Mouse (Mus musculus): ENCODE measurements around the gene Abcb8. TPM values are rescaled to one million over a fixed set of nuclear protein-coding genes. Genes with fewer than 3 reads are reported as not detected.
"Not testable (repeated sequence)": the region's sequence is repeated elsewhere in the genome, so short reads cannot be mapped to it uniquely, and the experiment has no call there.

Gene Abcb8
- total RNA-seq, 2 experiments from 2014 or later, result 3.3 to 13.9 TPM

DNA sequence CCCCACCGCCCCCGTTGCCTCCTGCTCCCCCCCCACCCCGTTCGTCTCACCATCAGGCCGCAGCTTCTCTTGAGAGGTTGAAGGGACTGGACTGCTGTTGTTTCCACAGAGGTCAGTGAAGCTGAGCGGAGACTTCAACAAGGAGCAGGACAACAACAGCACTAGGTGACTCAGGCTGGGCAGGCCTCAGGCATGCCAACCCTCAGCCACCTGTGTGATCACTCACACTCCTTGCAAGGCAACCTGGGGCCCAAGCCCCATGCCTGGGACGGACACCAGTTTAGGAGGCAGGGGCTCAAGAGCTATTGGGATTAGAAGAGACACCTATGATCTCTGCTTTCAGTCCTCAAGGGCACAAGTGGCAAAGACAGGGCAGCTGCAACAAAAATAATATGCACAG lies 1.6 kb upstream of the Abcb8 start, which contains the start of gene Atg9b:
Gene Atg9b, minus strand, starts transcription at position 280 of the 400 bp plus-strand sequence.
- ATAC-seq (ENCODE audit: poor library complexity, severe bottlenecking), result no peak

DNA sequence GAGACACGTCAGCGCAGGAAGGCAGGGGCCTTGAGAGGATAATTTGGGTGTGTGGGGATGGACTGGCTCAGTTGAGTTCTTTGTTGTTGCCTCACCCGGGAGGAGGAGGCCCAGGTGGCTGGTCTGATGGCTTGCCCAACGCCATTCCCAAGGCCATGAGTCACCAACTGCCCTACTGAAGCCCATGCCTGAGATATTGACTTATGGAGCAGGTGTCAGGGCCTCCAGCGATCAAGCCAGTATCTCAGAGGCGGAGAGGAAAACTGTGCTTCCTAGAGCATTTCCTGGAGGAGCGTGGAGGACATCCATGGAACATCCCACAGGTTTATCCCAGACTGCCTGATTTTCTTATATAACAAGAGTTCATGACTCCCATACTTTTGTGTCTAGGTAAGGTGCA lies 739 bp upstream of the Abcb8 start:
- no peak for ATAC-seq (ENCODE audit: poor library complexity, severe bottlenecking)

DNA sequence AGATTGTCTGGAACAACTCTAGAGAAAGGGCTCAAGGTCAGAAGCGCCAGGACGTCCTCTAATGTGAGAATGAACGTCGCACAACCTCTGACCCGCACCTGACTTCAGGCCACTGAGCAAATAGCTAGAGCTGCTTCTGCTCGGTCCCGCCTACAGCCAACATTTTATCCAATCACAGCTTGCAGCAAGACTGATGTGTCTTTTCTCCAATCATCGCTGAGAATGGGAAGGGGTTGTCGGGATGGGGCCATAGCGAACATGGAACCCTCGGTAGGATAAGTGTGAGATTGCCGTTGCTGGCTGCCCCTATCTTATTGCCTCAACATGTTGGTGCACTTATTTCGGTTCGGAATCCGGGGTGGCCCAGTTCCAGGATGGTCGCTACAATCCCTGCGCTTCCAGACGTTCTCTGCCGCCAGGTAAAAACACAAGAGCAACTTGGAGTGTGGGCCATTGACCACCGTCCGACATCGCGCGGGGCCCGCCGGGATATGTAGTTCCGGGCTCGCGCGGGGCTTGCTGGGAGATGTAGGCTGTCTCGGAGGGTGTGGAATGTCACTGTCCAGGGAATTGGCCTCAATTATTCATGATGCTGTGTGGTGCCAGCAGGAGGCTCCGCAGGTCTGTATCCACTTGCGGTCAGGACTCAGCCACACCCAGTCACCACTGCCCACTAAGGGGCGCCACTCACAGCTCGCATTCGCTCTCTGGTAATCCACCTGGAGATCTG lies 867 bp downstream of the Abcb8 start:
- ATAC-seq (ENCODE audit: poor library complexity, severe bottlenecking), result peak; percentile 89

DNA sequence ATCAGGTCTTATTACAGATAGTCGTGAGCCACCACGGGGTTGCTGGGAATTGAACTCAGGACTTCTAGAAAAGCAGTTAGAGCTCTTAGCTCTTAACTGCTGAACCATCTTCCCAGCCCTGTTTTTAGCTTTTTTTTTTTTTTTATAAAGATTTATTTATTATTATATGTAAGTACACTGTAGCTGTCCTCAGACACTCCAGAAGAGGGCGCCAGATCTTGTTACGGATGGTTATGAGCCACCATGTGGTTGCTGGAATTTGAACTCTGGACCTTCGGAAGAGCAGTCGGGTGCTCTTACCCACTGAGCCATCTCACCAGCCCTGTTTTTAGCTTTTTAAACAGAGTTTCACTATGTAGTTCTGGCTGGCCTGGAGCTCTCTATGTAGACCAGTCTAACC lies 2.8 kb downstream of the Abcb8 start:
- ATAC-seq (ENCODE audit: poor library complexity, severe bottlenecking), result not testable (repeated sequence)

DNA sequence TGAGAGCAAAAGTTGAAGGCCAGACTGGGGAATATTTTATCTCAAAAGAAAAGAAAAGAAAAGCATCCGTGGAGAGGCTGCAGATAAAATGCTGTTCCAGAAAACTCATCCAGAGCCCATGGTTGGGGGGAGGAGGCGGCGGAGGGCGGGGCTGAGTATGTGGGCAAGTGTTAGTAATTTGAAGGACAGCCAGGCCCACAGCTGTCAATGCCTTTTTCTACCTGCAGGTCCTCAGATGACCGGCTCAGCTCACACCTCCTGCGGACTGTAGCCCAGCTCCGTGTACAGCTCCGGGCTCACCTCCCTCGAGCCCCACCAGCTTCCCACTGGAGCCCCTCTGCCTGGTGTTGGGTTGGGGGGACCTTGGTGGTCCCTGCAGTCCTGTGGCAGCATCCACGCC lies 6.2 kb downstream of the Abcb8 start:
- ATAC-seq (ENCODE audit: poor library complexity, severe bottlenecking), result no peak

DNA sequence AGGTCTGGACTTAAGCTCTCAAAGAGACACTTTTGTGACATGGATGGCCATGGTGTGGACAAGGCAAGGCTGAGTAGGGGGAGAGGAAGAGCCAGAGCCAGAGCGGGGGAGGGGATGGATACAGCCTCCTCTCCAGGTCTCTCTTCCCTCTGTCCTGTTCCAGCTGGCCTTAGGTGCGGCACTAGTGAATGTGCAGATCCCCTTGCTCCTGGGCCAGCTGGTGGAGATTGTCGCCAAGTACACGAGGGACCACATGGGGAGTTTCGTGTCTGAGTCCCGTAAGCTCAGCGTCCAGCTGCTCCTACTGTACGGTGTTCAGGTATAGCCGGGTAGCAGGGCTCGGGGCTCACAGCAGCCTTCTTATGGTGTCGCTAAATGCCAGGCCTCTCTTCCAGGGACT lies 6.9 kb downstream of the Abcb8 start:
- no peak for ATAC-seq (ENCODE audit: poor library complexity, severe bottlenecking)

DNA sequence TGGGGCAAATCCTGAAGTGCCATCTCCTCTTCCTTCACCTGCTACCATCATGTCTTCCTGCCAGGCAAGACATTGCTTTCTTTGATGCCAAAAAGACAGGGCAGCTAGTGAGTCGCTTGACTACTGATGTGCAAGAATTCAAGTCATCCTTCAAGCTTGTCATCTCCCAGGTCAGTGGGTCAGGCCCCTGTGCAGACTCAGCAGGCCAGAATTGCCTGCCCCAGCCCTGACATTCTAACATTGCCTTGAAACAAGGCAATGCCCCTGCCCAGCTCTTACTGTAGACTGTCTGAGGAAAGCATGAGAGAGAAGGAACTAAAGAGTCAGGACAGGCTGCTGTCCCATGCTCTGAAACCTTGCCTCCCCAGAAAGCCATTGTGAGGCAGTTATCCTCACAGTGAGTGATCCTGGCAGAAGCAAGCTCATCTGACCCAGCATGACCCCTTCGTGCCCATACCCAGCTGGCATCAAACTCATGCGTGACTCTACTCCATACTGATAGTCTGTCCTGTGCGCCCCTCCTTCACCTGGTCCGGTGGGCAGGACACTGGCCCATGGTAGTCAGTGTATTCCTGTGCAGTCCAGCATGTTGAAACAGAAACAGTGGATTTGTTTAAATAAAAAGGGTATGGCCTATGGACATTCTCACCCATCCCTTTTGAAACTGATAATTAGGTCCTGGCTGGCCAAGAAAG lies 7.6 kb downstream of the Abcb8 start:
- ATAC-seq (ENCODE audit: poor library complexity, severe bottlenecking), result no peak

DNA sequence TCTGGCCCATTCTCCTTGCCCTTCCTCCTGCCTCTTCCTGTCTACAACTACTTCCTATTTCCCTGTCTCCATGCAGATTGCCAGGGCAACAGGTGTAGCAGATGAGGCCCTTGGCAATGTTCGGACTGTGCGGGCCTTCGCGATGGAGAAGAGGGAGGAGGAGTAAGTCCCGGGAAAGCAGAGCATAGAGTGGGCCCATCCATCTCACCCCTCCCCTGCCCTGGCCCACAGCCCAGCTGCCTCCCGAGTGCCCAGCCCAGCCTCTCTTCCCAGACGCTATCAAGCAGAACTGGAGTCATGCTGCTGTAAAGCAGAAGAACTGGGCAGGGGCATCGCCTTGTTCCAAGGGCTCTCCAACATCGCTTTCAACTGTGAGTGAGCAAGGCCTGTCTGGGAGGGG lies 8.5 kb downstream of the Abcb8 start:
- ATAC-seq (ENCODE audit: poor library complexity, severe bottlenecking), result no peak

DNA sequence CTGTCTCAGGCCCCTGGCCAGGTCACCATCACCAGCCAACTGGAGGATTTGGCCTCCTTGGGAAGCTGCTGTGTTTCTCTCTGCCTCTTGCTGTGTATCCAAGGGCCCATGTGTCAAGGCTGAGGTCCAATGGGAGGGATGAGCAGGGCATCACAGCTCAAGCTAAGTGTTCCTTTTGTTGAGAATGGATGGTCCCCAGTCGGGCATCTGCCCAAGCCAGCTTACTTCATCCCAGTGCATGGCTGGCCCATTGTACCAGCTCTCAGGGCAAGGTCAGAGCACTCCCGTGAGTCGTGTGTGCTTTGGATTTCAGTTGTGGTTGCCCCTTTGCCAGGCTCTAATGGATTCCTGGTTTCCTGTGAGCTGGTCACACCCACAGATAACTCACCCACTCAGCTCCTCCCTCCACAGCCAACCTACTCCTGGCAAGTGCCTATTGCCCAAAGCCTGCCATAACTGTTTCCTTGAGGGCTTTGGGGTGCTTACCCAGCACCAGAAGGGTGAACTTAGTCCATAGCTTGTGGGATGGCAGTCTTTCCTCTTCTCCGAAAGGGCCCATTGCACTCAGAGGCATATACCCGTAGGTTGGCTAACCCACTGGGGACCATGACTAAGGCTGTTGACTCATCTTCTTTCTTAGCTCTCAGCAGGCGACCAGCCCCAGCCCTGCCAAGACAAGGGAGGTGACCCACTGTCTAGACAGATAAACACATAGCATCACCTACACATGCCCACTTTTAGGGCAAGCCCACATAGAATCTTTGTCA lies 11.3 kb downstream of the Abcb8 start:
- no peak for ATAC-seq (ENCODE audit: poor library complexity, severe bottlenecking)

DNA sequence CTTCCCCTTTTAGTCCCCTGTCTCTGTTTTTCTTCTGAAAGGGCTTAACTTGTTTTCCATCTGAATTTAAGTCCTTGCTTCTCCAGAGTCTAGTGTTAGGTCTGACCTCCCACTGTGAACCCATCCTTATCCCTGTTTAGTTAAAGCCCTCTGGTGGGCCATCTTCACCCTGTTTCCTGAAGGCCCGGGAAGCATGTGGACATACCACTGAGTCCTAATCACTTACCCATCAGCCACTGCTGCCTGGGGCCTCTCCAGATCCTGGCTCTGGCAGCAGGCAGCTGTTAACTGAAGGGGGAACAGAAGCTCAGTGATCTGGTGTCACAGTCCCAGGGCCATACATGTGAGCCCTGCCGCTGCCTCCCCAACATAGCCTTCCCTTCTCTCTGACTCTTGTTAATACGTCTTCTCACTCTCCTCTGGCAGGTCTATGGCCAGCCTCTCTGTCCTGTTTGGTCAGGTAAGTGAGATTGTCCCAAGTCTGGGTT lies 12.0 kb downstream of the Abcb8 start:
- ATAC-seq (ENCODE audit: poor library complexity, severe bottlenecking), result no peak

DNA sequence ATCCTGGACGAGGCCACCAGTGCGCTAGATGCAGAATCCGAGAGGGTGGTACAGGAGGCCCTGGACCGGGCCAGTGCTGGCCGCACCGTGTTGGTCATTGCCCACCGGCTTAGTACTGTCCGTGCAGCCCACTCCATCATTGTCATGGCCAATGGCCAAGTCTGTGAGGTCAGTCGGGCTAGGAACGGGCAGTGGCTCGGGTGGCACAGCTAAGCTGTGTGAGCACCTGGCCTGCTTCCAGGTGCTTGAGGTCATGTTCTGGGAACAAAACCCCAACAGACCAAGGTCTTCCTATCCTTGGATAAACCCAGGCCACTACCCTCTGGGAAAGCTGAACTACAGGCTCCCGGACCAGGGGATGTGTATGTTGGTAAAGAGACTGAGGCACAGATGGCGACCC lies 15.2 kb downstream of the Abcb8 start:
- ATAC-seq (ENCODE audit: poor library complexity, severe bottlenecking), result no peak

DNA sequence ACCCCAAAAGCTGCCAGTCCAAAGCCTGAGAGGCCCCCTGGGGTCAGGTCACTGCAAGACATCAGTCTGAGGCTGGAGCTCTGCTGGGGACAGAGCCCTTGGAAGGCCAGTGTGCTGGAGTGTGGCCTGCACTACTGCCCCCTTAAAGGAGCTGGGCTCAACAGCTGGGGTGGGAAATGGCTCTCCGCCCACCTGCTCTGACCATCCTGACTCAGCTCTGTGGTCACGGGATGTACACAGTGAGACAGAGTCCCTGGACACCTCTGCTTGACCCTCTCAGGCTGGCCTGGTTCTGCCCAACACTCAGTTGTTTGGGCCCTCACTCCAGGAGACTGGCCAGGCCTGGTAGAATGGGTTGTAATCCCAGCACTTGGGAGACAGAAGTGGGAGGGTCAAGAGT lies 16.0 kb downstream of the Abcb8 start:
- no peak for ATAC-seq (ENCODE audit: poor library complexity, severe bottlenecking)

DNA sequence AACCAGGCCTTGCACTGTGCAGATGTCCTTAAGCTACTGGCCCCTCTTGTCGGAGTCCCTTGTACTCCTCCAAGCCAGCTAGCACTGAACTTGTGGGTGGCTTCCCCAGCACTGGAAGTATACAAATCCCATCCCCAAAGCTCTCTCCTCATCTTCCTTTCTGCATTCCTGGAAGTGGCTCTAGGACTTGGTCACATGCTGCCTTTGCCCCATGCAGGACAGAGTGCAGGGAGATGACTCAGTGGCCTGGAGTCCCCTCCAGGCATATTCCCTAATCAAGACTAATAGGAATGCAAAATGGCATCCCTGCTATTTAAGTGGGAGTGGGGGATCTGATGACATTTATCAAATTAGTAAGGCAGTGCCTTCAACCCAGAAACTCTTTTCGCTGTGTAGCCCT lies 18.6 kb downstream of the Abcb8 start:
- ATAC-seq (ENCODE audit: poor library complexity, severe bottlenecking), result no peak

DNA sequence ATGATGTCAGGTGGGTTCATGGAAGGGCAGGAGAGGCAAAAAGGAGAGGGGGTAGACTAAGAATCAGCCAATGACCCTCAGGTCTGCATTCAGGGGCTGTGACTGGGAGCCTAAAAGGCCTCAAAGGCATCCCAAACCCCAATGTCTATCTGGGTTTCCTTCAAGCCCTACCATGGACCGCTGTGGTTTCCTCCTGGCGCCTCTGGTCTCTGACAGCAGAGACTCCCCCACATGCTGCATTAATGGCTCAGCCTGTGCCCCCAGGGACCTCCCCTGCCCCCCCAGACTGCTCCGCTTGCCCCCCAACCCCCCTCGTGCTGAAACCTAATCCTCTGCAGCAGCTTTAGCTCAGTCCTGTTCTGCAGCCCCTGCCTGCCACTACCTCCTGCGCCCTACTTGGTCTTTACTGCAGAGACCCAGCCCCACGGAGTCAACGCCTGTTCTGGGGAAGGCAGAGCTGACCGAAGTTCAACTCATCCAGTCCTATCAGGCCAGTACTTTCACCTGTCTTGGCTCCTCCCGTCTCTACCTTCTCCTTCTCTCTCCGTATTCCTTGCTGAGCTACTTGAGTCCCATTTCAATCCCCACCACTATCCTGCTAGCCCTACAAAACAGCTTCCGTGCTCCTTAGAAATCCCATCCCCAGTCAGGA lies 19.7 kb downstream of the Abcb8 start, which contains the start of gene Asic3:
Gene Asic3, plus strand, starts transcription at position 351 of the 652 bp plus-strand sequence.
- ATAC-seq (ENCODE audit: poor library complexity, severe bottlenecking), result no peak

DNA sequence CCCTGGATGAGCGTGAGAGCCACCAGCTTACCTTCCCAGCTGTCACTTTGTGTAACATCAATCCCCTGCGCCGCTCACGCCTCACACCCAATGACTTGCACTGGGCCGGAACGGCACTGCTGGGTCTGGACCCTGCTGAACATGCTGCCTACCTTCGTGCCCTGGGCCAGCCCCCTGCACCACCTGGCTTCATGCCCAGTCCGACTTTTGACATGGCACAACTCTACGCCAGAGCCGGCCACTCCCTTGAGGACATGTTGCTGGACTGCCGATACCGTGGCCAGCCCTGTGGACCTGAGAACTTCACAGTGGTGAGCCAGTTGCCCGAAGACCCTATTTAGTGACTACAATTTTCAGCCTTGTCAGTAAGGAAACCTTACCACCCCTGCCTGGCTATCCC lies 20.5 kb downstream of the Abcb8 start:
- no peak for ATAC-seq (ENCODE audit: poor library complexity, severe bottlenecking)

DNA sequence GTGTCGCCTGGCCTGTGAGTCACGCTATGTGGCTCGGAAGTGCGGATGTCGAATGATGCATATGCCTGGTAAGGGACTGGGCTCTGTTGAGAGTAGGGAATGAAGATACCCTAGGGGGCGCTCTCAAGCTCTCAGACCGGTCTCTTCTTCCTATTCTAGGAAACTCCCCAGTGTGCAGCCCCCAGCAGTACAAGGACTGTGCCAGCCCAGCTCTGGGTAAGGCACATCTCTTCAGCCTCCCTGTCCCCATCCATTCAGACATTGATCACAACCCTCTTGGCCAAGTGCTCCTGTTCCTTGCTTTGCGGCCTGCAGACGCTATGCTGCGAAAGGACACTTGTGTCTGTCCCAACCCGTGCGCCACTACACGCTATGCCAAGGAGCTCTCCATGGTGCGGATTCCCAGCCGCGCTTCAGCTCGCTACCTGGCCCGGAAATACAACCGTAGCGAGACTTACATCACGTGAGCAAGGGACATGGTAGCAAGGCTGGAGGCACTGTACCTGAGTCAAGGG lies 22.8 kb downstream of the Abcb8 start:
- peak; percentile 90 for ATAC-seq (ENCODE audit: poor library complexity, severe bottlenecking)

DNA sequence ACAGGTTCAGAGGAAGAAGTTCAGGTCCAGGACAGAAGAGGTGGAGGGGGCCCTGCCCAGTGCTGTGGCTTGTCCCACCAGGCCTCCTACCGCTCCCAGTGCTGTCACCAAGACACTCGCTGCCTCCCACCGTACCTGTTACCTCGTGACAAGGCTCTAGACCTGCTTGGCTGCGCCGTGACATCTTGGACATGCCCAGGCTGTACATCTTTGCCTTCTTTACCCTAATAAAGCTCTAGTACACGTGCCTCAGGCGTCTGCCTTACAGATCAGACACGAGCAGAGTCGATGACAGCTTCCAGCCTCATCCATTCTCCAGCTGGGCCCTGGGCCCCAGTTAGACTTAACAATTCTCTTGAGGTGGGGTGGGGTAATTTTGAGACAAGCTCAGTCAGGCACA lies 24.1 kb downstream of the Abcb8 start:
- ATAC-seq (ENCODE audit: poor library complexity, severe bottlenecking), result no peak

DNA sequence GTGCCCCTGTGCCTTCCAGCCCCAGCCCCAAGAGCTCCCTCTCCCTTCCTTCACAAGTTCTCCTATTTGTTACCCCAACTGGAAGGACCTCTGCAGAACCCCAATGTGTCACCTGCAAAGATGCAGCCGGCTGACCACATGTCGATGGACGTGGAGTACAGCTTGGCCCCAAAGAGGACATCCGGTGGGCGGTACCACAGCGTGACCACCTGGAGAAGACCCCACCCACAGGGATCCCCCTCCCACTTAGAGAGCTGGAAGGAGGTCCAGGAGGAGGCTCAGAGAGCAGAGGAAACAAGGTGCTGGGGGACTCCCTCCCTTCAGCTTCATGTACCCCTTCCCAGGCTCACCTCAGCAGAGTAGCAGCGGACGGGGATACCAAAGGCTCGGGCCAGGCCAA lies 26.9 kb downstream of the Abcb8 start:
- ATAC-seq (ENCODE audit: poor library complexity, severe bottlenecking), result no peak

DNA sequence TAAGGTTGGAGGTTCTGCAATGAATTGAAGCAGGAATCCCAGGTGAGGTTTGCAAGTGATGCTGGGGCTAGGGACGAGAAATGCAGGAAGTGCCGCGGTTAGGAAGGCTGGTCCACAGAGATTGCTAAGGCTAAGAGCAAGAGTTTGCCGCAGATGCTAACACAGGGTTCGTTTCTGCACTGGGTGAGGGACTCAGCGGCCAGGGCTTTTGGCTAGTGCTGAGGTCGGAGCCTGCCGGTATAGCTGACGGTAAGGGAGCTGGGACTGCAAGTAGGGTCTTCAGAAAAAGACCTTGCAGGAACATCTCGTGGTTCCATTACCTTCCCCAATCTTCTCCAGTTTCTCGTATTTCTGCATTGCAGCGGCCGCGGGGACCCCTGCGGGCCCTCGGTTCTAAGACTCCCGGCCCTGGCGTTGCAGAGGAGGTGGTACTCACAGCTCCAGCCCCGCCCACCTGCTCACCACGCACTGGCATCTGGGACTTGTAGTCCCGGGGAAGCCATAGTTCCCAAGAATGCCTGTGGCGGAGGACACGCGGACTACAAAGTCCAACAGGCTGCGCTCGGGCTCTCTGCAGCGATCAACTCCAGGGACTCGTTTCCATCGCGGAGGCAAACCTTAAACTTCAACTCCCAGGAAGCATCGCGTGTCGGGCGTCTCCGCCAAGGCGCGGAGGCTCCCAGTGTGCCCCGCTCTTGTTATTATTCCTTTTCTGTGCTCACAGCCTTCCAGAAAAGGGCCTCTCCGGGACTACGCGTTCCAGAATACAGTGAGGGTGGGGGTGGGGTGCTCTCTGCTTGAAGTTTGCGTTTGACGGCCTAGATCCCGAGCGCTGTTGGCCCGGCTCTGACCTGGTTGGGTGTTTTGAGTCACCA lies 29.9 kb downstream of the Abcb8 start, which contains the start of the genes Cdk5 and Slc4a2:
Gene Cdk5, minus strand, starts transcription at position 402 of the 875 bp plus-strand sequence.
Gene Slc4a2, plus strand, starts transcription at position 709 of the 875 bp plus-strand sequence.
- peak; percentile 87 for ATAC-seq (ENCODE audit: poor library complexity, severe bottlenecking)

Data from megakaryocyte, adult 5-6 weeks (primary cell).